Mouse (Mus musculus) kidney, adult 11 months (tissue): ENCODE measurements at regions not wholly inside any gene's neighbourhood (a gene's known extent, or its start where the extent isn't known, plus 50 kb on each side); places are given as distances from the start of the nearest gene placed in this dataset.
A peak's percentile ranks its signal among the peaks of the same experiment; 100 is the strongest.

ENCODE experiments used
- DNase-seq: peaks from one replicate; pipeline ENCODE4 v3.0.0; 2022

- DNase-seq = no peak
Measured at GRCm38 (mm10) chr9:112608932-112609331, 373.2 kb upstream of the Arpp21 start.

GRCm38 (mm10) chr9:112607221-112607620 is 371.5 kb upstream of the Arpp21 start:
- DNase-seq = no peak

- no peak for DNase-seq
Measured at GRCm38 (mm10) chr9:112595731-112596130, 360.0 kb upstream of the Arpp21 start.

GRCm38 (mm10) chr9:112590241-112590640 is 354.5 kb upstream of the Arpp21 start:
- no peak for DNase-seq

GRCm38 (mm10) chr9:112573316-112573715 is 337.6 kb upstream of the Arpp21 start:
- no peak for DNase-seq

GRCm38 (mm10) chr9:112561348-112561747 is 325.6 kb upstream of the Arpp21 start:
- DNase-seq = no peak

GRCm38 (mm10) chr9:112560226-112560625 is 324.5 kb upstream of the Arpp21 start:
- DNase-seq = no peak

GRCm38 (mm10) chr9:112537924-112538323 is 302.2 kb upstream of the Arpp21 start:
- no peak for DNase-seq

- DNase-seq = no peak
Measured at GRCm38 (mm10) chr9:112525377-112525776, 289.6 kb upstream of the Arpp21 start.

GRCm38 (mm10) chr9:112523251-112523650 is 287.5 kb upstream of the Arpp21 start:
- no peak for DNase-seq

- no peak for DNase-seq
Measured at GRCm38 (mm10) chr9:112510716-112511115, 275.0 kb upstream of the Arpp21 start.

- DNase-seq = no peak
Measured at GRCm38 (mm10) chr9:112506871-112507270, 271.1 kb upstream of the Arpp21 start.

GRCm38 (mm10) chr9:112498676-112499075 is 262.9 kb upstream of the Arpp21 start:
- no peak for DNase-seq

- no peak for DNase-seq
Measured at GRCm38 (mm10) chr9:112495930-112496527, 260.3 kb upstream of the Arpp21 start.

- DNase-seq = no peak
Measured at GRCm38 (mm10) chr9:112490963-112491362, 255.2 kb upstream of the Arpp21 start.

- DNase-seq = no peak
Measured at GRCm38 (mm10) chr9:112476644-112477043, 240.9 kb upstream of the Arpp21 start.

- DNase-seq = no peak
Measured at GRCm38 (mm10) chr9:112457594-112457993, 221.9 kb upstream of the Arpp21 start.

- peak; percentile 71 for DNase-seq
Measured at GRCm38 (mm10) chr9:112454706-112455105, 219.0 kb upstream of the Arpp21 start.

GRCm38 (mm10) chr9:112447515-112447914 is 211.8 kb upstream of the Arpp21 start:
- no peak for DNase-seq

GRCm38 (mm10) chr9:112446981-112447380 is 211.2 kb upstream of the Arpp21 start:
- no peak for DNase-seq

- DNase-seq = no peak
Measured at GRCm38 (mm10) chr9:112446027-112446352, 210.3 kb upstream of the Arpp21 start.

- DNase-seq = no peak
Measured at GRCm38 (mm10) chr9:112445230-112446026, 209.7 kb upstream of the Arpp21 start.

- DNase-seq = no peak
Measured at GRCm38 (mm10) chr9:112444220-112444619, 208.5 kb upstream of the Arpp21 start.

GRCm38 (mm10) chr9:112436094-112436493 is 200.4 kb upstream of the Arpp21 start:
- DNase-seq = no peak
